In the genomic region with DNA sequence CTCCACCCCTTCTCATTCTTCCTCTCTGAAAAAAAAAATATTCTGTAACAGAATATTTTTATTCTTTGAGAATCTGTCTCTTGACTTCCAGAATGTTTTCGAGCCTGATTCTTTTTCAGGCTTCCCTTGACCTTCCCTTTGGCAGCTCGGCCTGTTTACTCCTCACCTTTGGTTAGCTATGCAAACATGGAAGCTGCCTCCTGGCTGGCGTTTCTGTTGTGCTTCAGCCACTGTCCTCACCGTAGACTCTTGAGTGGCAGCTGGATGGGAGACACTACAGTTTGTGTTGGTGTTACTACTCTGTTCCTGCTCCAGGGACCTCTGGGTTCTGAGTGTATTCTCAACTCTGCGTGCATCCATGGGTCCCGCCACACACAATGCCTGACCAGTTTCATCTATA, we compare ENCODE assay signal across 15 mouse cellular contexts.
DNase-seq lines count a peak whose midpoint lies in the region; ATAC-seq and TF ChIP-seq lines count a peak whose summit lies in the region.
"Had no signal": no experiment of that assay in that cellular context is flagged by ENCODE, and none has a peak within 500 bp of the region (broad histone marks: within the 10 kb centered on the region; RNA-seq: fewer than 3 reads in every experiment).

No protein-coding gene starts in this region.

- ATAC-seq in heart, embryonic 15.5 days (replicated peaks; ENCODE audit: insufficient number of reproducible peaks, insufficient read depth, low FRiP score, low read depth): no peak
- ATAC-seq in liver, embryonic 11.5 days (replicated peaks; ENCODE audit: low FRiP score): no peak
- no peak for ATAC-seq in neural tube, embryonic 13.5 days (ENCODE audit: low read depth)
- no peak for ATAC-seq in neural tube, embryonic 15.5 days (ENCODE audit: low FRiP score)
- ATAC-seq: inflammation-experienced regulatory T-cells, adult 6 months had no signal

- WGBS in heart, embryonic 15.5 days: 63% methylated on average over 6 of the region's 6 CpGs
- 25% methylated on average over 6 of the region's 6 CpGs for WGBS in liver, adult 2 months
- 65% methylated on average over 6 of the region's 6 CpGs for WGBS in liver, embryonic 11.5 days
- WGBS in neural tube, embryonic 13.5 days: 79% methylated on average over 6 of the region's 6 CpGs
- 72% methylated on average over 6 of the region's 6 CpGs for WGBS in neural tube, embryonic 15.5 days

- H3K9ac ChIP-seq in heart, embryonic 15.5 days: no peak overlapping the region
- no peak overlapping the region for H3K9ac ChIP-seq in liver, adult 2 months (ENCODE audit: low read depth, low read length)
- H3K9ac ChIP-seq in liver, embryonic 11.5 days (ENCODE audit: low read depth, low read length): no peak overlapping the region
- H3K9ac ChIP-seq in neural tube, embryonic 13.5 days: 0 out of 2 replicates have a peak overlapping the region, but pooled peaks have one; percentile 8
- H3K9ac ChIP-seq in neural tube, embryonic 15.5 days (replicated peaks): no peak overlapping the region
- H3K9ac ChIP-seq: lung, embryonic 14.5 days had no signal

- 0 out of 2 replicates have a peak, but pooled peaks have one; percentile 1 for TF ChIP-seq CTCF in liver, adult 2 months (IDR thresholded peaks at IDR 0.05; ENCODE audit: low read depth, low read length)

- peak; percentile 23 to 46 for DNase-seq in cerebellum, postnatal 10 days
- no peak for DNase-seq in cerebellum, postnatal 36 days
- no peak for DNase-seq in heart, postnatal 4 days
- DNase-seq in liver, adult 2 months (ENCODE audit: extremely low read depth, low read depth, low spot score): peak; percentile 89
- no peak for DNase-seq in liver, embryonic 11.5 days (ENCODE audit: low spot score)
- DNase-seq: adrenal gland, adult 8-10 months; kidney, postnatal 4 days; lung, embryonic 14.5 days; thymus, adult 2 months had no signal

- H3K36me3 ChIP-seq in heart, embryonic 15.5 days: peaks cover 20% of the 10 kb centered on the region; the same call in 1 of the 2 replicates
- H3K36me3 ChIP-seq in liver, adult 2 months (ENCODE audit: control insufficient read depth, insufficient read depth, low read length): no peaks in the 10 kb centered on the region
- H3K36me3 ChIP-seq in liver, embryonic 11.5 days (ENCODE audit: control insufficient read depth, insufficient read depth, low read length): peaks cover 2% of the 10 kb centered on the region; the same call in 1 of the 2 replicates
- H3K36me3 ChIP-seq in neural tube, embryonic 13.5 days: 0 out of 2 replicates have a peak, but pooled peaks cover 6% of the 10 kb centered on the region
- no peaks in the 10 kb centered on the region for H3K36me3 ChIP-seq in neural tube, embryonic 15.5 days

- TF ChIP-seq POLR2A in liver, adult 2 months (IDR thresholded peaks at IDR 0.05; ENCODE audit: extremely low read depth, insufficient read depth, low read length): no peak

- H3K4me2 ChIP-seq in heart, embryonic 15.5 days: no peak overlapping the region
- no peak overlapping the region for H3K4me2 ChIP-seq in liver, embryonic 11.5 days
- H3K4me2 ChIP-seq in neural tube, embryonic 13.5 days: no peak overlapping the region
- no peak overlapping the region for H3K4me2 ChIP-seq in neural tube, embryonic 15.5 days
- H3K4me2 ChIP-seq: lung, embryonic 14.5 days had no signal

- no peaks in the 10 kb centered on the region for H3K27me3 ChIP-seq in heart, embryonic 15.5 days
- no peaks in the 10 kb centered on the region for H3K27me3 ChIP-seq in liver, adult 2 months (ENCODE audit: control insufficient read depth, insufficient read depth, low read length)
- peaks cover 6% of the 10 kb centered on the region; the same call in 1 of the 2 replicates for H3K27me3 ChIP-seq in liver, embryonic 11.5 days (replicated peaks; ENCODE audit: control insufficient read depth, insufficient read depth, low read length)
- H3K27me3 ChIP-seq in neural tube, embryonic 13.5 days: no peaks in the 10 kb centered on the region
- no peaks in the 10 kb centered on the region for H3K27me3 ChIP-seq in neural tube, embryonic 15.5 days (replicated peaks)

- peak overlapping the region; percentile 52; the same call in 1 of the 2 replicates for H3K27ac ChIP-seq in heart, embryonic 15.5 days
- peak overlapping the region; percentile 11; the same call in 1 of the 2 replicates for H3K27ac ChIP-seq in liver, adult 2 months (replicated peaks; ENCODE audit: insufficient read depth, low read depth, low read length)
- no peak overlapping the region for H3K27ac ChIP-seq in liver, embryonic 11.5 days (ENCODE audit: low read depth, low read length)
- H3K27ac ChIP-seq in neural tube, embryonic 13.5 days (replicated peaks): no peak overlapping the region
- H3K27ac ChIP-seq in neural tube, embryonic 15.5 days (replicated peaks): no peak overlapping the region

- no peaks in the 10 kb centered on the region for H3K79me2 ChIP-seq in liver, adult 2 months (ENCODE audit: control insufficient read depth, insufficient read depth, low read length)

- H3K9me3 ChIP-seq in heart, embryonic 15.5 days (replicated peaks): no peaks in the 10 kb centered on the region
- H3K9me3 ChIP-seq in liver, embryonic 11.5 days (ENCODE audit: control insufficient read depth, low read length): no peaks in the 10 kb centered on the region
- H3K9me3 ChIP-seq in neural tube, embryonic 13.5 days: no peaks in the 10 kb centered on the region
- no peaks in the 10 kb centered on the region for H3K9me3 ChIP-seq in neural tube, embryonic 15.5 days (replicated peaks)
- H3K9me3 ChIP-seq: megakaryocyte, embryonic 14.5 days had no signal

- H3K4me3 ChIP-seq in heart, embryonic 15.5 days: no peak overlapping the region
- H3K4me3 ChIP-seq in liver, adult 2 months (ENCODE audit: insufficient read depth, low read depth, low read length): no peak overlapping the region
- H3K4me3 ChIP-seq in liver, embryonic 11.5 days (ENCODE audit: low read depth, low read length): no peak overlapping the region
- H3K4me3 ChIP-seq in neural tube, embryonic 13.5 days: no peak overlapping the region
- H3K4me3 ChIP-seq in neural tube, embryonic 15.5 days (replicated peaks): no peak overlapping the region
- H3K4me3 ChIP-seq: megakaryocyte, embryonic 14.5 days; myocyte had no signal

- peaks cover 51% of the 10 kb centered on the region for H3K4me1 ChIP-seq in heart, embryonic 15.5 days (replicated peaks)
- peaks cover 11% of the 10 kb centered on the region for H3K4me1 ChIP-seq in liver, adult 2 months (ENCODE audit: control insufficient read depth, insufficient read depth, low read length)
- peaks cover 15% of the 10 kb centered on the region for H3K4me1 ChIP-seq in liver, embryonic 11.5 days (replicated peaks; ENCODE audit: control insufficient read depth, insufficient read depth, low read length)
- peaks cover 61% of the 10 kb centered on the region for H3K4me1 ChIP-seq in neural tube, embryonic 13.5 days (replicated peaks)
- peaks cover 52% of the 10 kb centered on the region for H3K4me1 ChIP-seq in neural tube, embryonic 15.5 days

Comparison
In these comparisons a context has a peak if more than half of its experiments do, and no peak if none do; other contexts are left out.
1. DNase-seq: peak in cerebellum, postnatal 10 days (2 of 2) and liver, adult 2 months (single experiment); none in cerebellum, postnatal 36 days (0 of 2), heart, postnatal 4 days (single experiment) and liver, embryonic 11.5 days (single experiment).
2. H3K27ac ChIP-seq: peak in heart, embryonic 15.5 days (single experiment) and liver, adult 2 months (single experiment); none in liver, embryonic 11.5 days (single experiment), neural tube, embryonic 13.5 days (single experiment) and neural tube, embryonic 15.5 days (single experiment).